Mouse (Mus musculus): Measurements from ENCODE around the gene Ntrk2.
"Not testable (repeated sequence)": the region's sequence is repeated elsewhere in the genome, so short reads cannot be mapped to it uniquely, and the experiment has no call there.

The Ntrk2 gene

DNA sequence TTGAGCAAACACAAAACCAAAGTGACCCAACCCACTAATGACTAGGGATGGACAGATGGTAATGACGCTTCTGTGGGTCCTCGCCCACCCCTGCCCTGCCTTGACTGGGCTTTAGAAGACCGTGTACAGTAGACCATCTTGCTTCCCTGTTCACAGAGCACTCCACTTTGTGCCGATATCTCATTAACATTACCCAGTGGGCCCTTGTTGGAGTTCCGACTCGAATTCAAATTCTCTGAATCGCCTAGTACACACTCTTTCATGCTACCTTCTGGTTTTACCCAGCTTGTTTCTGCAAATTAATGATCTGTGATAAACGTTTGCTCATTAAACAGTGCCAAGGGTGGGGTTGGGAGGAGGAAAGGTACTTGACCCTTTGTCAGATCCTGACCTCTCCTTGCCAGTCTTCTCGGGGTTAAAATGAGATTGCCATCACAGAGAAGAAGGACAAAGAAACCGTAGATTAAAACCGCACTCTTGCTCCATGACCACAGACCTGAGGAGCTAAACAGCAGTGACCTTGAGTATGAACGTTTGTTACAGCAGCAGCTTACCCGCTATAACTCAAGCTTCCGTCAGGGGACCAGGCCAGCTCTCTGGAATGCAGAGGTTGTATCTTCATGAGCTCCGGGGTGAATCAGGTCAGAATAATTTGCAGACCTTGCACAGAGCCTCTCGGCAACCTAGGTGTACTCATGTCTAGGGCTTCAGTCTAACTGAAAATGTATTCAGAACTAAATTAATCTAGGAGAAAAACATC, 234.0 kb downstream of the Ntrk2 start:
- in situ Hi-C loops (cut with MseI, MboI), result no loop called here

DNA sequence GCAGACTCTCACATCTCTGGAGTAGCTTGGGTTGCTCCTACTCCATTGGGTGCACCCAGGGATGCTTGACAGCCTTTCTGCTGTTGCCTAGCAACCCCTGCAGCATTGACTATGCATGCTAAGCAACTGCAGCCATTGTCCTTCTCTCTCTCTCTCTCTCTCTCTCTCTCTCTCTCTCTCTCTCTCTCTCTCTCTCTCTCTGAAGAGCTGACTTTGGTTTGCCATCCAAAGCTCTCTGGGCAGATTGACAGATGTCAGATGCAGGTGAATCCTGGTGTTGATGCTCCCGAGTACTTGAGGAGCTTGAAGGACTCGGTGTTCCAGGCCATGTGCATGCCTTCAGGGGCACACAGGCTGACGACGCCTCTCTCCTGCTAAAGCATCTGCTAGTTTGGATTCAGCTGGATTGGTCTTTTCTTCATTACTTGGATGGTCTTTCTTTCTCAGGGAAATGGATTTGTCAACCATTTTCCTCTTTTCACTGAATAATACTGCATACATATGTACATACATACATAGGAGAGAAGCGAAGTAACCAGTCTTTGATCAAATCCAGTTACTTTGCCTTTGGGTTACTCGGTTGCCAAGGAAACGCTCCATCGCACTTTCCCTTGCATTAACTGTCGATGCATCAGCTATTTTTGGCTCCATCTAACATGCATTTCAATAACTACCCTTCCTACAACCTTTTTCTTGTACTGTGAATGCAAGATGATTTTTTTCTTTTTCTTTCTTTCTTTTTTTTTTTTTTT, 234.8 kb downstream of the Ntrk2 start:
- in situ Hi-C loops (cut with MseI, MboI), result no loop called here

DNA sequence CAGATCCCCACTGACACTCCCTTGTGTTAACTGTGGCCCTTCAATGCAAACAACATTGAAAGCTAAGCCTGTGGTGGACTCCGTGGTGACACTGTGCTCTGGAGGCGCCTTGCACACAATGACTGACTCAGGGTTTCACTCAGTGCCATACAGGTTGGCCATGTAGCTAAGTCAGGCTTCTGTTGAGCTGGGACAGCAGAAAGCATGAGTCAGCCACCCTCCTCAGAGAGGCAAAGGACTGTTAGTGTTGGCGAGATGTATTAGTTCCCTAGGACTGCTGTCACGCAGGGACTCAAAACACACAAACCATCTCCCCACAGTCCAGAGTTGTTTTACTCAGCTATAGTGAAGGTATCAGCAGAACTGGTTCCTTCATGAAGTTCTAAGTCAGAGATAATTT, 245.8 kb downstream of the Ntrk2 start:
- in situ Hi-C loops (cut with MseI, MboI), result no loop called here

DNA sequence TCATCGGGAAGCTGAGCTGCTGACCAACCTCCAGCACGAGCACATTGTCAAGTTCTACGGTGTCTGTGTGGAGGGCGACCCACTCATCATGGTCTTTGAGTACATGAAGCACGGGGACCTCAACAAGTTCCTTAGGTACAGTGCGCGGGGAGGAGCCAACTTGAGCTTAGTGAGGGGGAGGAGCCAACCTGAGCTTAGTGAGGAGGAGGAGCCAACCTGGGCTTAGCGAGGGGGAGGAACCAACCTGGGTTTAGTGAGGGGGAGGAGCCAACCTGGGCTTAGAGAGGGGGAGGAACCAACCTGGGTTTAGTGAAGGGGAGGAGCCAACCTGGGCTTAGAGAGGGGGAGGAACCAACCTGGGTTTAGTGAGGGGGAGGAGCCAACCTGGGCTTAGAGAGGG, 248.0 kb downstream of the Ntrk2 start:
- in situ Hi-C loops (cut with MseI, MboI), result not testable (repeated sequence)

DNA sequence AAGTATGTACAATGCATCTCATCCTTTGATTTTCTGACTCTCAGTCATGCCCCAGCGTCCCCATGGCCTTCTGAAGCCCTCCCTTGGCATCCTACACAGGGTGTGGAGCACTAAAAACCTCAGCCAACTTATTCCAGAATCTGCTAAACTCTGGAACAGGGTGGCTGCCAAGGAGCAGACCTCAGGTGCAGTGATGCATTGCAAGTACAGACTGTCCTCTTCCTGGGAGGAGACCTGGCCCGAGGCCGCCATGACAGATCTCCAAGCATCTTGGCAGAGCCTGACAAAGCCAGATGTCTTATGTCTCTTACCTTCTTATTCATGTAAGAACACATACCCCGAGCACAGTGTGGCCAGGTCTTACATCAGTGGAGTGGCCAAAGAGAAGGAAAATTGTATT, 250.5 kb downstream of the Ntrk2 start:
- in situ Hi-C loops (cut with MseI, MboI), result no loop called here

DNA sequence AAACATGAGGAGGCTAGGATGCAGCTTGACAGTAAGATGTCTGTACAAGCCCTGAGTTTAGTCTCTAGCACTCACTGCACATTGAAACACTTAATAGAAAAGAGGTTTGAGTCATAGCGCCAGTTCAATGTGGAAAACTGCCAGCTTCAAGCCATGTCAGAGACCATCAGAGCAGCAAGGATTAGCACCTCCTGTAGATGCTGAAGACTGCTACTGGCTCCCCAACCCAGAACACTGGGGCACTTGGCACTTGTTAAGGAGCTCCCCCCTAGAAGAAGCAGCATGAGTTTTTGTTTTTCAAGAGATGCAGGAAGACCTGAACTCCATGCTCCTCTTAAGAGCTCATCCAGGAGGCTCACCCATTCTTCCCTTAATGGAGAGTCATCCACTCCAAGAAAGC, 251.5 kb downstream of the Ntrk2 start:
- in situ Hi-C loops (cut with MseI, MboI), result no loop called here

DNA sequence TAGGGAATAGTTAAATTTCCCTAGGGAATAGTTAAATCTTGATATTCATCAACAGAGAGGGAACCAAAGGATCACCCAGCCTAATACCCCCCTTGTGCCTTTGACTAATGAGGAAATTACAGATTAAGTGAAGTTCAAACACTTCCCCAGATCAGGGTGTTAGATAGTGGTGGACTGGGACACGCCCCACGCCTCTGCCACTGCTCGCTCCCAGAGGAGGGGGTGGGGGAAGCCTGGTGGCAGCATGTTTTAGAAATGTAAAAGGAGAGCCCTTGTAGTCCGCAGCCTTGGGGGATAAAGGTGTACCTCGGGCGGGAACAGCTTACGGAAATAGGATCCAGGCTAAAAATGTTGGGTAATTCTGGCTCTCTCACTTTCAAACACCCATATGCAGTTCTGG, 252.7 kb downstream of the Ntrk2 start:
- in situ Hi-C loops (cut with MseI, MboI), result no loop called here

DNA sequence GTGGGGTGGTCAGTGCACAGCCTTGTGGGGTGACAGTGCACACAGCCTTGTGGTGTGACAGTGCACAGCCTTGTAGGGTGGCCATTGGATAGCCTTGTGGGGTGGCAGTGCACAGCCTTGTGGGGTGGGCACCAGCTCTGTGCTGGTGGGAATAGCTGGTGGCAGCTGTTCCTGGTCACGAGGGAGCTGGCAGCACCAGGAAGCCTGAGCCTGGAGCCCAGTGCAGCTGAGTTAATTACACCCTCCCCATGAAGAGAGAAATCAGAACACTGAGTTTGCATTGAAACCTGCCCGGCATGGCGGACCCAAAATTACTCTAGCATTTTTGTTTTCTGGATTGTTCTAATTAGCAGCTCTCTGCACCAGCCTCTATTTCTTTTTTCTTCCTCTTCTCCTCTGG, 259.3 kb downstream of the Ntrk2 start:
- in situ Hi-C loops (cut with MseI, MboI), result no loop called here

DNA sequence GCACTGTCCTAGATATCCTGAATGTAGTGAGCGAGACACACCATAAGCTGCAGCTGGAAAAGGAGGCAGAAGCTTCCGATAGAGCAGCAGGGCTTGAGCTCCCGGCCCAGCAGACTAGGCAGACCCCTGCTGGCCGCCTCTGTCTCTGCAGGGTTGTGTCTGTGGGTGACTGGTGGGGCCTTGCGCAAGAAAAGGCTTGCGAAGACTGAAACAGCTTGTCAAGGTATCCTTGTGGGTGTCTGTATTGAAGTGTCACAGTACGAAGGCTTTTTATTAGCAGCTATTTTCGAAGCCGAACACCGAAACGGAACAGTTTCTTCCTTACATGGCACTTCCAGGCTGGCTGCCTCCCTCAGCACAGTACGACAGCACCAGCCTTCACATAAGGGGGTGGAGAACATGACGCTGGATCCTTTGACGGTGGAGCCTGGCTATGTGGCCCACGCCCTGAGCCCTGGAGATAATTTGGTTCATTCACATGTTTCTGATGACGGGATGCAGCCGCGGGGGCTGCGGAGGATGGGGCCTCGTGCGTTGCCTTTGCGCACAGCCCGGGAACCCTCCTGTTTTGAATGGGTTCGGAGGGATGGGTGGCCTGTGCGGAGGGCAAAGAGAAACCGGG, 267.4 kb downstream of the Ntrk2 start:
- in situ Hi-C loops (cut with MseI, MboI), result loop anchor here (10.0 kb wide), 1 partner anchor 269 kb away; the partner anchor contains the start of gene Ntrk2 (in 2 of the 2)

DNA sequence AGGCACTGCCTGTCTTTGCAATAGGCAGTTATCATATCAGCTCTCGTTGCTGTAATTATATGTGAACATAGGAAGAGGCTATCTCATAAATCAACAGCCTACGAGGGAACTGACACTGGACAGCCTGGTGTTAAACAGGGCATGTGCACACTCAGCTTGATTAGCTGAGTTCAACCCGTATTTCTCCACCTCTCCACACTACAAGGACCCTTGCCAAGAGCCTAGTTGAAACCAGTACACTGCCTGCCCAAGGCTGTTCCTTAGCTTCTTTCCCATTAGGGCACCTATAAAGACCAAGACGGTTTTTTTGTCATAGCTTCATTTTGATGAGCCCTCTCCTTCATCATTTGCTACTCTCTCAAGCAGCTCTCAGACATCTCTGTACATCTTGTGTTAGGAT, 270.1 kb downstream of the Ntrk2 start:
- in situ Hi-C loops (cut with MseI, MboI), result loop anchor here (10.0 kb wide), 1 partner anchor 272 kb away; the partner anchor contains the start of gene Ntrk2 (in 2 of the 2)

DNA sequence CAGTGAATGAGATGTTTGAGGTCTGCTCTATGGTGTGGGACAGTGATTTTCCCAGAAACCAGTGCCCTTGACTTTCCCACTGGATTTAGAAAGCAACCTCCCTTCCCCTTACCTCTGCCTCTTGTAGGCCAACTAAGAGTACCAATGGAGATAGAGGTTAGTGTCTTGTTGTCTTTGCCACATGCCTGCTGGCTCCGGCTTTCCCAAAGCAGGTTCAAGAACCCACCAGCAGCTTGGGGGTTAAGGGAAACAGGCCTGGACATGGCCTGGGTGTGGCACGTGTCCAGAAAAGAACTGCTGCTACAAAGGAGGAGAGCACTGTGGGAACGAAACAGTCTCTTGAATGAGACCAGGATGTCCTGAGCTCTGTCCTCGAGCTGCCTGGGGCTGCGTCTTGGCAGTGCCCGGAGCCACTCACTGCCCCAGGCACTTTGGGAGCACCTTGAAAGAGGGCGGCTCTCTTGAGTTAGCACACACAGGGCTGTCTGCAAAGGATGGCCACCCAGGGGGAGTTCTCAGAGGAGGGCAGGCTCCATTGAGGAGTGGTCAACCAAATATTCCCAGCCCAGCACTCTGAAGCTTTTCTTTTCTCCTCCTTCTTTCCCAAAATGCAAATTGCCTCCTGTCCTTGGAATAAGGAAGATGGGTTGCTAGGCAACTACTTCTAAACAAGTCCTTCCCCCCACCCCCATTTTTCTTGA, 273.5 kb downstream of the Ntrk2 start:
- in situ Hi-C loops (cut with MseI, MboI), result loop anchor here (10.0 kb wide), 1 partner anchor 275 kb away; the partner anchor contains the start of gene Ntrk2 (in 2 of the 2)

DNA sequence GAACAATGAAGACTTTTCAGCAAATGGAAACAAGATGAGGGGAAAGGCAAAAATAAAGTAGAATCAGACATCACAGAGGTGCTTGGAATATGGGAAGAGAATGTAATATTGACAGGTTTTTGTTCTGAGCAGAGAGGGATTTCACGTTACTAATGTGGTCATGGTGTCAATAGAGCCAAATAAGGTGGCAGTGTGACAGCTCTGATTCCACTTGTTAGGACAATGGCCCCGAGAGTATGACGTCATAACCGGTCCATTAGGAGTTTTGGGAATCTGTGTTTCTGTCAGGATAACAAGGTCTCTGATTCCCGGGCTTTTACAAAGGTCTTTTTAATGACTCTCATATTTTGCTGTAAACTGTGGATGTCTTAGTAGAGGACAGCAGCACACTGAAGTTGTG, 274.1 kb downstream of the Ntrk2 start:
- in situ Hi-C loops (cut with MseI, MboI), result no loop called here

DNA sequence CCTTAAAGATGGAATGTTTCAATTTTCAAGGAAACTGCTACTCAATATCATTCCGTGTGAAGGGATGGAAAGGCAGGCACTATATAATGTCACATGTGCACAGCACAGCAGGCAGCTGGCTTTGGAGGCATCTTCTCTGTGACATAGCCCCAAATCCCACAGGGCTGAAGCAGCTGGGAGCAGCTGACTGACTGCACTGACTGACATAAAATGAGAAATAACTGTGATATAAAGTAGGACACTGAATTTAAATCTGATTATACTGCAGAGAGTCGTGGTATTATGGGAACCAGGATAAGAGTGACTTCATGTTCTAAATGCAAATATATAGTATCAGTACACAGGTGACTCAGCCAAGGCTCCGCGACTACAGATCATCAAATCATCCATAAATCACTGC, 282.6 kb downstream of the Ntrk2 start:
- in situ Hi-C loops (cut with MseI, MboI), result no loop called here

DNA sequence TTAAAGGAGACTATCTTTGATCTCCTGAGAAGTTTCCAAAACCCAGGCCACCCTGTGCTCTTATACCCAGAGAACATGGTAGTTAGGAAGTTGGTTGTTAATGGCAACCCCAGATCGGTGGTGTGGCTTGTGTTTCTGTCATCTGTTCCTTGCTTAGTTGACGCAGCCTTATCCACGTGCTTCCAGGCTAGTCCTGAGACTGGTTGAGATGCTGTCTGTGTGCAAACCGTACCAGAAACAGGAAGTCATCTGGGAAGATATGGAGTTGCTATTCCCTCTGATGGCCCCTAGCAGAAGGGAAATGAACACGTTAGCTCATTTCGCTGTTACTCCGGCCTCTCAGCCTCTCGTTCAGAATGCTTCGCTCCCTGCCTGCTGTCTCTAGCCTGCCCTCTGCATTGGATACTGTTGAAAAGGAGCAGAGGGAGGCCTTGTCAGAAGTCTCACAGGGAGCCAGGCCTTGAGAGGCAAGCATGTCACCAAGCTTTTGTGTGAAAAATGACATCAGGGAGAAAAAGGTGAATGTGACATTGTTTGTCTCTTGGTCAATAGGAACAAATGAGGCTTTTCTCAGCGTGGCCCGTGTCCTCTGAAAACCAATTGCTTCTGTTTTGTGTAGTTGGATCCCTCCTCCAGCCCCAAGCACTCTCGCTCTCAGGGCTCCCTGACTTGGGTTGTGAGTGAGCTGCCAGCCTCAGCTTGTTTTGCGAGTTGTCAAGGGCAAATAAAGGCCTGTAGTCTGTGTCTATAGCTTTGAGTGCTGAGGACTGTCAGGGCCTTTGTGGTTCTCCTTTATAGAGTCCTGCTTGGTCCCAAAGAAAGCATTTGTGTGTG, 285.0 kb downstream of the Ntrk2 start:
- in situ Hi-C loops (cut with MseI, MboI), result no loop called here

DNA sequence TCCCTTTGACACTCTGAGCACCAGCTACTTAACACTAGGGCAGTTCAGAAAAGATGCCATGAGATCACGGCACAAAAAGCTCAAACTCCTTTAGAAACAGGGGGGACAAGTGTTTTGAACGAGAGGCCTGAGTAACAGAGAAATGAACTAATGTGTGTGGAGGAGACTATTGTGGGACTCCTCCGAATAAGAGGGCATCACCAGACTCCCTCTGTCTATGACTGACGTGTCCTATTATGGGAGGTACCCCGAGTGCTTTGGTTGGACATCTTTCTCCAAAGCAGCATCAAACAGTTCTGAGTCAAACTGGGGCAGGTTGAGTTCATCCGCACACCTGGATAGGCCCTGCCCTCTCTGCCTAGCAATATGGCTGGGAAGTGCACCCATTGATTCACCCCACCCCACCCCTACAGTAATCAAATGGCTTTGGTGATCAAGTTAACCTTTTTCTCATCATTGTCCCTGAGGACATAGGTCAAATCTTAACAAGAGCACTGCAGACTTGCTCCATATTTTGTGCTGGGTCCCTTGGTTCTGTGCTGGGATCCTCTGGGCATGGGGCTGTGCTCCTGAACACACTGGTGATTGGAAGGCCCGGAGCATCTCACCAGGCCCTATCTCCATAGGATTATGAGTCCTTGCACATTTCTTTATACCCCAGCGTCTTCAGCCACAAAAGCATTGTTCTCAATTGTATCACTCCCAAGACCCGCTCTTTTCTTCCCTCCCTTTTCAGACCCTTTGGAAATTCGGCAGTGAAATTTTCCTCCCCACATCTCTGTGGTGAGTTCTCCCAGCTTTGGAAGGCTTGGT, 285.9 kb downstream of the Ntrk2 start:
- in situ Hi-C loops (cut with MseI, MboI), result no loop called here

DNA sequence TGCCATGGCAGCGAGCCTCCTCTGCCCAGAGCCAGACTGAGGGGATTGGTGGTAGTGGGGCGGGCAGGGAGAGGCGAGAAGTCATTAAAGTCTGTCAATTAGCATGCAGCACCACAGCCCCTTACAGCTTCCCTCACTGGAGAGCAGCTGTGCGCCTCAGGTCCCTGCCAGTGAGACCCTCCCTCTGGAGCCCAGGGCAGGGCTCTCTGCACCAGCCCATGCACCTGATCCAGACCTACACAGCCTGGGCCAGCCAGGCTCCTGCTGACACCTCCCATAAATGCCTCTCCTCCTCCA, 286.4 kb downstream of the Ntrk2 start:
- in situ Hi-C loops (cut with MseI, MboI), result no loop called here

DNA sequence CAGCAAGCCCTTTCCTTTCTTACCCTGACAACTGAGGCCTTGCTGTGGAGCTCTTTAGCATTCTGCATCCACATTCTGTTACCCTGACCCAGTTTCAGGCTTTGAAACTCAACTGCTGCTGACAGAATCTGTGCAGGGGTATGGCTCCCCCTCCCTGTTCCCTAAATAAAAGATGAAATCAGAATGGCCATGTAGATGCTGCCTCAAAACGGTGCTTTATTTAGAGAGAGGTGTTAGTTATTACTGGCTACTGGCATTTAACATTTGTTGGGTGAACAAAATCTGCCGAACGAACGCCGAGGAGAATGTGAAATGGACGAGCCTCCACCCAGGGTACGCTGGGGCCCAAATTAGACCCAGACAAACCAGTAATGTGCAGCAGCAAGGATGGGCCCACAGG, 288.4 kb downstream of the Ntrk2 start:
- in situ Hi-C loops (cut with MseI, MboI), result no loop called here

DNA sequence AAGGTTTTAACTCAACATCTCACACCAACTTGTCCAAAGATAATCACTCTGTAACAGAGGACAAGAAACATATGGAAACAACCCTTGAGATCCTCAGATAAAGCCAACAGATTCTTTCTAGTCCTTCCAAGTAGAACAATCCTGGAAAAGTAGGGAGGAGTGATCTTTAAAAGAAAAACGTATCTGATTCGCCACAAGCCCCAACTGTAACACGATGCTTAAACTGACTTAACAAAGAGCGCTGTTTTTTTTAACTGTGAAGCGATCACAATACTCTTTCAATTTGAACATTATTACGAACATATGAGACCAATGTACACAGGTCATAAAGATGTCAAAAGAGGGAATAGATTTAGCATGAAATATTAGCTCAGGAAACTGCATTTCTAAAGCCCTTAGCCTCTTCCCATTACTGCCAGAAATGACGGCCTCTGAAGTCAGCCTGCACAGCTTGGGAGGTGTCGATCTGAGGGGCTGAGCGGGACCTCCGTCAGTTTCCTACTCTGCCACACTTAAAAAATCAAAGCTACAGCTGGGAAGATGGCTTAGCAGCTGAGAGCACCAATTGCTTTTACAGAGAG, 289.5 kb downstream of the Ntrk2 start:
- in situ Hi-C loops (cut with MseI, MboI), result no loop called here

DNA sequence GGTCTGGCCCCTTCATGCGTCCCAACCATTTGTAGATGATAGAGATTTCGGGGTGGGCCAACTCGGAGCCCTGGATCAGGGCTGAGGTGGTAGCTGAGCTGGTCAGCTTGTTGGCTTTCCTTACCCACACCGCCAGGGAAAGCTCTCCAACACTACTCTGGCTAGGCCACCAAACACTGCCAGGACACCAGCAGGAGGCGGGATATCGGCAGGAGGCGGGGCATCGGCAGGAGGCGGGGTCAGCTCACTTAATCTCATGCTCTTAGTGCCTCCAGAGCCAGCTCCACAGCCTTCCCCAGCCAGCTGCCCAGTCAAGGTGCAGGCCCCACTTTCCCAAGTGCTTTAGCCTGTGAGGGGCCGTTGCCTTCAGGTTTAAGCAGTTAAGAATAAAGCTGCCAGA, 293.7 kb downstream of the Ntrk2 start:
- in situ Hi-C loops (cut with MseI, MboI), result no loop called here

DNA sequence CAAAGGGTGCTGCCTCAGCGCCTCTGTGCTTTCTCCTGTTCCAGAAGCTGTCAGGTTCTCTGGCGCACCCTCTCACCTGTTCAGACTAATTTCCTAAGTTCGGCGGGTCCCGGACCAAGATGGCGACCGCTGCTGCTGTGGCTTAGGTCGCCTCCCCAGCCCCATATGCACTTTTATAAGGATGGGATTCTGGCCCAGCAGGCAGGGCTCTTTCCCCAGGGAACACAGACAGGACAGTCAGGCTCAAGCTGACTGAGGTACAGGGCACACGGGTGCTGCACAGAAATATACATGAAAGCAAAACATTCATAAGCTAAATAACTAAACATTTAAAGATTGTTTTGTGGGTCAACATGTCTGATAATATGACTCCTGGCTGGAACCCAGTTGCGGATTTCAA, 301.4 kb downstream of the Ntrk2 start:
- in situ Hi-C loops (cut with MseI, MboI), result not testable (repeated sequence)
